Mouse (Mus musculus) CH12.LX (cell line): Measurements from ENCODE around the gene Ttll13. TPM values are rescaled to one million over a fixed set of nuclear protein-coding genes. Genes with fewer than 3 reads are reported as not detected.

Experiments used
- DNase-seq: peaks from one replicate; pipeline ENCODE4 v3.0.0-alpha.2; 2013; ENCODE audit errors: extremely low read depth
- H3K27ac ChIP-seq: 2 replicates; pipeline ENCODE4 v1.5.1; 2012; ENCODE audit warnings: low read depth, mild to moderate bottlenecking, control low read depth, moderate library complexity; ENCODE audit not compliant: insufficient read depth
- H3K27me3 ChIP-seq: replicated peaks from 2 replicates; pipeline ENCODE3; 2012; ENCODE audit warnings: inconsistent platforms
- H3K36me3 ChIP-seq, 2 experiments: replicated peaks in 1 of 2; 2 replicates each; pipeline versions ENCODE3 to v1.6.1; 2012; ENCODE audit warnings: inconsistent platforms in 1 of 2, low read length in 1 of 2, mild to moderate bottlenecking in 1 of 2, mixed read lengths in 1 of 2, moderate library complexity in 1 of 2; ENCODE audit not compliant: control insufficient read depth in 1 of 2, insufficient read depth in 1 of 2
- H3K4me1 ChIP-seq, 2 experiments: 2 replicates each; pipeline ENCODE4 v1.6.1; 2012; ENCODE audit warnings: inconsistent platforms in 1 of 2, moderate library complexity in 1 of 2; ENCODE audit not compliant: insufficient read depth in 2 of 2, control insufficient read depth in 1 of 2
- H3K4me2 ChIP-seq: 2 replicates; pipeline ENCODE4 v1.6.1; 2012; ENCODE audit warnings: low read depth, mild to moderate bottlenecking, control low read depth; ENCODE audit not compliant: poor library complexity, insufficient read depth, severe bottlenecking
- H3K4me3 ChIP-seq, 3 experiments: fragments of 150-350 bp in 1 of 3; sonication (generic) in 1 of 3; replicated peaks in 1 of 3; 2 replicates each; pipeline versions ENCODE3 to v1.5.1; 2011 to 2012; ENCODE audit warnings: low read depth in 2 of 3, low read length in 2 of 3, mild to moderate bottlenecking in 2 of 3, moderate library complexity in 2 of 3, control low read depth in 1 of 3, improper control_type of control experiment in 1 of 3, inconsistent platforms in 1 of 3, mixed read lengths in 1 of 3; ENCODE audit not compliant: poor library complexity in 1 of 3
- H3K79me2 ChIP-seq: replicated peaks from 2 replicates; pipeline ENCODE4 v1.6.1; 2012; ENCODE audit warnings: mild to moderate bottlenecking, moderate library complexity; ENCODE audit not compliant: control insufficient read depth, poor library complexity, insufficient read depth, severe bottlenecking; ENCODE audit errors: extremely low read depth
- H3K9ac ChIP-seq: 2 replicates; pipeline ENCODE4 v1.6.1; 2012; ENCODE audit warnings: low read depth, mild to moderate bottlenecking, control low read depth, moderate library complexity; ENCODE audit not compliant: insufficient read depth
- H3K9me3 ChIP-seq: replicated peaks from 2 replicates; pipeline ENCODE3; 2012; ENCODE audit warnings: low read length, inconsistent platforms, mixed read lengths
- BHLHE40 ChIP-seq: IDR thresholded peaks from 2 replicates; pipeline ENCODE4 v1.6.1; 2011; ENCODE audit warnings: mild to moderate bottlenecking, low read depth, low read length, improper control_type of control experiment
- CHD1 ChIP-seq: IDR thresholded peaks from 2 replicates; pipeline ENCODE4 v1.6.1; 2012; ENCODE audit warnings: low read depth, low read length, improper control_type of control experiment, inconsistent platforms
- CHD2 ChIP-seq: IDR thresholded peaks from 2 replicates; pipeline ENCODE4 v1.6.1; 2011; ENCODE audit warnings: low read length, improper control_type of control experiment
- CTCF ChIP-seq, 2 experiments: IDR thresholded peaks in 1 of 2; conservative IDR thresholded peaks in 1 of 2; 2 replicates each; pipeline ENCODE4 v1.5.1; 2011 to 2012; ENCODE audit warnings: low read depth in 2 of 2, low read length in 2 of 2, improper control_type of control experiment in 1 of 2, inconsistent platforms in 1 of 2, mild to moderate bottlenecking in 1 of 2, moderate library complexity in 1 of 2
- E2F4 ChIP-seq: IDR thresholded peaks from 2 replicates; pipeline ENCODE4 v1.6.1; 2011; ENCODE audit warnings: low read depth, low read length, improper control_type of control experiment; ENCODE audit not compliant: insufficient replicate concordance
- ELF1 ChIP-seq: IDR thresholded peaks from 2 replicates; pipeline ENCODE4 v1.6.1; 2014; ENCODE audit warnings: low read depth, mild to moderate bottlenecking, inconsistent platforms, low read length, improper control_type of control experiment
- EP300 ChIP-seq: IDR thresholded peaks from 2 replicates; pipeline ENCODE4 v1.6.1; 2011; ENCODE audit warnings: low read length, improper control_type of control experiment
- ETS1 ChIP-seq: conservative IDR thresholded peaks from 2 replicates; pipeline ENCODE4 v1.6.1; 2012; ENCODE audit warnings: low read depth, mild to moderate bottlenecking, inconsistent platforms, low read length, improper control_type of control experiment, moderate library complexity
- GABPA ChIP-seq: IDR thresholded peaks from 2 replicates; pipeline ENCODE4 v1.6.1; 2012; ENCODE audit warnings: low read depth, low read length, improper control_type of control experiment, inconsistent platforms; ENCODE audit not compliant: insufficient replicate concordance
- HCFC1 ChIP-seq: IDR thresholded peaks from 2 replicates; pipeline ENCODE4 v1.6.1; 2012; ENCODE audit warnings: low read depth, mild to moderate bottlenecking, inconsistent platforms, low read length, improper control_type of control experiment
- IRF4 ChIP-seq: IDR thresholded peaks from 2 replicates; pipeline ENCODE4 v1.6.1; 2014; ENCODE audit warnings: low read depth, mild to moderate bottlenecking, inconsistent platforms, low read length, improper control_type of control experiment
- JUN ChIP-seq: IDR thresholded peaks from 2 replicates; pipeline ENCODE4 v1.6.1; 2011; ENCODE audit warnings: low read depth, mild to moderate bottlenecking, low read length, improper control_type of control experiment, moderate library complexity; ENCODE audit not compliant: insufficient read depth
- JUND ChIP-seq: conservative IDR thresholded peaks from 2 replicates; pipeline ENCODE4 v1.6.1; 2011; ENCODE audit warnings: low read depth, low read length, improper control_type of control experiment
- KAT2A ChIP-seq: IDR thresholded peaks from 2 replicates; pipeline ENCODE4 v1.6.1; 2012; ENCODE audit warnings: low read length, improper control_type of control experiment, inconsistent platforms; ENCODE audit not compliant: insufficient replicate concordance
- MAFK ChIP-seq: IDR thresholded peaks from 2 replicates; pipeline ENCODE4 v1.6.1; 2011; ENCODE audit warnings: low read length, improper control_type of control experiment; ENCODE audit not compliant: insufficient replicate concordance
- MAX ChIP-seq: IDR thresholded peaks from 2 replicates; pipeline ENCODE4 v1.6.1; 2011; ENCODE audit warnings: low read length, improper control_type of control experiment
- MAZ ChIP-seq: IDR thresholded peaks from 2 replicates; pipeline ENCODE4 v1.6.1; 2012; ENCODE audit warnings: low read depth, mild to moderate bottlenecking, inconsistent platforms, low read length, improper control_type of control experiment, moderate library complexity
- MEF2A ChIP-seq: IDR thresholded peaks from 2 replicates; pipeline ENCODE4 v1.6.1; 2014; ENCODE audit warnings: low read depth, mild to moderate bottlenecking, inconsistent platforms, low read length, improper control_type of control experiment, borderline replicate concordance
- MXI1 ChIP-seq: IDR thresholded peaks from 2 replicates; pipeline ENCODE4 v1.6.1; 2011; ENCODE audit warnings: mild to moderate bottlenecking, low read depth, low read length, improper control_type of control experiment
- MYC ChIP-seq: IDR thresholded peaks from 2 replicates; pipeline ENCODE4 v1.6.1; 2011; ENCODE audit warnings: low read depth, mild to moderate bottlenecking, improper control_type of control experiment, low read length
- NELFE ChIP-seq: IDR thresholded peaks from 2 replicates; pipeline ENCODE4 v1.6.1; 2011; ENCODE audit warnings: low read depth, low read length, improper control_type of control experiment
- NRF1 ChIP-seq: IDR thresholded peaks from 2 replicates; pipeline ENCODE4 v1.6.1; 2014; ENCODE audit warnings: low read depth, mild to moderate bottlenecking, inconsistent platforms, low read length, improper control_type of control experiment, moderate library complexity
- PAX5 ChIP-seq: IDR thresholded peaks from 2 replicates; pipeline ENCODE4 v1.6.1; 2012; ENCODE audit warnings: low read length, inconsistent platforms, mixed read lengths
- POLR2A ChIP-seq: IDR thresholded peaks from 2 replicates; pipeline ENCODE4 v1.6.1; 2011; ENCODE audit warnings: low read depth, mild to moderate bottlenecking, improper control_type of control experiment, low read length
- POLR2AphosphoS2 ChIP-seq: IDR thresholded peaks from 2 replicates; pipeline ENCODE4 v1.6.1; 2011; ENCODE audit warnings: low read depth, low read length, improper control_type of control experiment
- RAD21 ChIP-seq: IDR thresholded peaks from 2 replicates; pipeline ENCODE4 v1.6.1; 2011; ENCODE audit warnings: low read depth, mild to moderate bottlenecking, low read length, improper control_type of control experiment, moderate library complexity
- RCOR1 ChIP-seq: conservative IDR thresholded peaks from 2 replicates; pipeline ENCODE4 v1.6.1; 2012; ENCODE audit warnings: low read depth, mild to moderate bottlenecking, inconsistent platforms, low read length, improper control_type of control experiment
- SIN3A ChIP-seq: IDR thresholded peaks from 2 replicates; pipeline ENCODE4 v1.6.1; 2012; ENCODE audit warnings: low read length, improper control_type of control experiment, inconsistent platforms
- SMC3 ChIP-seq: IDR thresholded peaks from 2 replicates; pipeline ENCODE4 v1.6.1; 2011; ENCODE audit warnings: low read depth, low read length, improper control_type of control experiment
- TBP ChIP-seq: conservative IDR thresholded peaks from 2 replicates; pipeline ENCODE4 v1.6.1; 2011; ENCODE audit warnings: low read depth, low read length, improper control_type of control experiment
- TCF12 ChIP-seq: IDR thresholded peaks from 2 replicates; pipeline ENCODE4 v1.6.1; 2014; ENCODE audit warnings: low read depth, mild to moderate bottlenecking, inconsistent platforms, low read length, improper control_type of control experiment
- UBTF ChIP-seq: IDR thresholded peaks from 2 replicates; pipeline ENCODE4 v1.6.1; 2012; ENCODE audit warnings: low read depth, mild to moderate bottlenecking, inconsistent platforms, low read length, improper control_type of control experiment, moderate library complexity
- USF1 ChIP-seq: IDR thresholded peaks from 2 replicates; pipeline ENCODE4 v1.6.1; 2014; ENCODE audit warnings: low read depth, mild to moderate bottlenecking, inconsistent platforms, low read length, improper control_type of control experiment
- USF2 ChIP-seq: conservative IDR thresholded peaks from 2 replicates; pipeline ENCODE4 v1.6.1; 2011; ENCODE audit warnings: low read depth, low read length, improper control_type of control experiment
- ZC3H11A ChIP-seq: IDR thresholded peaks from 2 replicates; pipeline ENCODE4 v1.6.1; 2012; ENCODE audit warnings: low read depth, mild to moderate bottlenecking, inconsistent platforms, low read length, improper control_type of control experiment
- ZKSCAN1 ChIP-seq: IDR thresholded peaks from 2 replicates; pipeline ENCODE4 v1.6.1; 2012; ENCODE audit warnings: low read depth, inconsistent platforms, low read length, improper control_type of control experiment, borderline replicate concordance
- ZMIZ1 ChIP-seq: IDR thresholded peaks from 2 replicates; pipeline ENCODE4 v1.6.1; 2012; ENCODE audit warnings: low read depth, mild to moderate bottlenecking, inconsistent platforms, low read length, improper control_type of control experiment
- ZNF384 ChIP-seq: IDR thresholded peaks from 2 replicates; pipeline ENCODE4 v1.6.1; 2012; ENCODE audit warnings: low read depth, low read length, improper control_type of control experiment, inconsistent platforms
- dilution Hi-C: fragments of 300-500 bp; cut with MboI; formaldehyde crosslinking; loops from 2 replicates; pipeline ENCODE4 v1.14.3; 2020; ENCODE audit warnings: low sequenced_read_pairs; ENCODE audit not compliant: extremely low pct_unique_long_range_greater_than_20kb, extremely low pct_ligation_motif_present
- in situ Hi-C: fragments of 300-500 bp; cut with MboI; formaldehyde crosslinking; loops from 3 replicates; pipeline ENCODE4 v1.14.3; 2019; ENCODE audit warnings: low sequenced_read_pairs, low pct_ligation_motif_present, low pct_unique_long_range_greater_than_20kb, mixed read lengths
- polyA plus RNA-seq: library from polyadenylated mRNA; unstranded; fragments of >175 nt; gene quantifications from 2 replicates; pipeline ENCODE4 v1.2.1, GENCODE M21; 2012; ENCODE audit warnings: low read depth; ENCODE audit not compliant: insufficient read length
- total RNA-seq, 2 experiments: library from RNA; depleted of rRNA; stranded (reverse); fragments of 300-350 nt in 1 of 2; fragments of >200 nt in 1 of 2; gene quantifications; 2 replicates each; pipeline ENCODE4 v1.2.3; 2012 to 2014

Gene Ttll13
- total and polyA plus RNA-seq, 3 experiments: 0.59 TPM; not detected in 2

- TF ChIP-seq MAZ (peak; percentile 18; the same call in 1 of the 2 replicates), PAX5 (no peak), UBTF (no peak), MAFK (peak; percentile 86), ZNF384 (peak; percentile 36; the same call in 1 of the 2 replicates), RAD21 (peak; percentile 4), JUND (peak; percentile 78), JUN (peak; percentile 73; the same call in 1 of the 2 replicates), IRF4 (peak; percentile 89), KAT2A (no peak), NRF1 (no peak), CHD2 (no peak), MAX (peak; percentile 67), TCF12 (peak; percentile 57; the same call in 1 of the 2 replicates), CHD1 (no peak), USF2 (no peak), SIN3A (peak; percentile 76; the same call in 1 of the 2 replicates), POLR2AphosphoS2 (no peak), ZMIZ1 (no peak), MXI1 (peak; percentile 58; the same call in 1 of the 2 replicates), ZC3H11A (no peak), SMC3 (peak; percentile 34), USF1 (no peak), GABPA (no peak), TBP (0 out of 2 replicates have a peak, but pooled peaks have one; percentile 23), RCOR1 (peak; percentile 74; the same call in 1 of the 2 replicates), CTCF (conservative IDR thresholded peaks at IDR 0.05 in 1 of 2, IDR thresholded peaks at IDR 0.05 in 1 of 2; ENCODE audit: low read depth in 2 of 2, low read length in 2 of 2) (no peak), ZKSCAN1 (no peak), MEF2A (peak; percentile 87), ELF1 (0 out of 2 replicates have a peak, but pooled peaks have one; percentile 3), EP300 (peak; percentile 87), NELFE (no peak), HCFC1 (no peak), MYC (peak; percentile 88), ETS1 (peak; percentile 88), E2F4 (no peak), POLR2A (no peak), BHLHE40 (peak; percentile 97)
- Histone ChIP-seq H3K27me3 (no peaks in the 10 kb centered on the region), H3K79me2 (peaks cover 14% of the 10 kb centered on the region), H3K27ac (peak overlapping the region; percentile 61), H3K9me3 (no peaks in the 10 kb centered on the region), H3K4me1 (peaks cover 33 to 60% of the 10 kb centered on the region in 2 experiments), H3K9ac (no peak overlapping the region), H3K4me2 (peak overlapping the region; percentile 33), H3K4me3 (no peak overlapping the region), H3K36me3 (peaks cover 44 to 47% of the 10 kb centered on the region in 2 experiments)
- in situ Hi-C loops: loop anchor here (5.0 kb wide), 1 partner anchor 72 kb away; no protein-coding TSS in a partner anchor
- peak; percentile 80 for DNase-seq
- dilution Hi-C loops: no loop called here
Measured at GRCm38 (mm10) chr7:80214459-80214858, 31.7 kb upstream of the Ttll13 start.
